Mouse (Mus musculus): Measurements from ENCODE around the gene 1700020D05Rik. TPM values are rescaled to one million over a fixed set of nuclear protein-coding genes. Genes with fewer than 3 reads are reported as not detected.

The 1700020D05Rik gene
- total and polyA plus RNA-seq, 3 experiments = 0.70 to 0.89 (median 0.82) TPM

- no peak for TF ChIP-seq CTCF (IDR thresholded peaks at IDR 0.05)
- TF ChIP-seq EP300 (IDR thresholded peaks at IDR 0.05; ENCODE audit: insufficient read depth, low read depth, low read length) = no peak
- TF ChIP-seq POLR2A (IDR thresholded peaks at IDR 0.05; ENCODE audit: insufficient read depth, low read depth, low read length) = no peak
- H3K4me1 ChIP-seq (ENCODE audit: control insufficient read depth, insufficient read depth, low read length) = peaks cover 2% of the 10 kb centered on the region
- no peak for DNase-seq
- 72% methylated on average over 7 of the region's 7 CpGs for WGBS
- H3K9ac ChIP-seq (ENCODE audit: low read depth, low read length) = no peak overlapping the region
- H3K4me3 ChIP-seq = no peak overlapping the region
- intact Hi-C loops (cut with DNase I) = no loop called here
- no peak overlapping the region for H3K27ac ChIP-seq
- no peaks in the 10 kb centered on the region for H3K27me3 ChIP-seq (ENCODE audit: control insufficient read depth, insufficient read depth, low read length)
- H3K79me2 ChIP-seq (replicated peaks; ENCODE audit: control insufficient read depth, insufficient read depth, low read length) = no peaks in the 10 kb centered on the region
- H3K36me3 ChIP-seq (ENCODE audit: control insufficient read depth, insufficient read depth, low read length) = no peaks in the 10 kb centered on the region
Measured at GRCm38 (mm10) chr19:5530138-5530524, 26.5 kb upstream of the 1700020D05Rik start.

GRCm38 (mm10) chr19:5529325-5530137 is 25.9 kb upstream of the 1700020D05Rik start:
- peak overlapping the region; percentile 57; the same call in 1 of the 2 replicates for H3K9ac ChIP-seq (ENCODE audit: low read depth, low read length)

GRCm38 (mm10) chr19:5525204-5525603 is 21.6 kb upstream of the 1700020D05Rik start:
- Histone ChIP-seq H3K4me3 (no peak overlapping the region), H3K9ac (ENCODE audit: low read depth, low read length) (no peak overlapping the region), H3K36me3 (ENCODE audit: control insufficient read depth, insufficient read depth, low read length) (no peaks in the 10 kb centered on the region), H3K4me1 (ENCODE audit: control insufficient read depth, insufficient read depth, low read length) (peaks cover 2% of the 10 kb centered on the region), H3K27ac (no peak overlapping the region), H3K79me2 (replicated peaks; ENCODE audit: control insufficient read depth, insufficient read depth, low read length) (no peaks in the 10 kb centered on the region), H3K27me3 (ENCODE audit: control insufficient read depth, insufficient read depth, low read length) (no peaks in the 10 kb centered on the region)
- TF ChIP-seq POLR2A (IDR thresholded peaks at IDR 0.05; ENCODE audit: insufficient read depth, low read depth, low read length) = no peak
- no peak for TF ChIP-seq EP300 (IDR thresholded peaks at IDR 0.05; ENCODE audit: insufficient read depth, low read depth, low read length)
- TF ChIP-seq CTCF (IDR thresholded peaks at IDR 0.05) = no peak
- 64% methylated on average over 5 of the region's 5 CpGs for WGBS
- intact Hi-C loops (cut with DNase I) = loop anchor here (5.0 kb wide), 1 partner anchor 257 kb away; no protein-coding TSS in a partner anchor
- DNase-seq = no peak

More at GRCm38 (mm10) chr19:5529325-5530137, 25.9 kb upstream of the 1700020D05Rik start:
- no peaks in the 10 kb centered on the region for H3K27me3 ChIP-seq (ENCODE audit: control insufficient read depth, insufficient read depth, low read length)
- peaks cover 2% of the 10 kb centered on the region for H3K4me1 ChIP-seq (ENCODE audit: control insufficient read depth, insufficient read depth, low read length)
- H3K36me3 ChIP-seq (ENCODE audit: control insufficient read depth, insufficient read depth, low read length) = no peaks in the 10 kb centered on the region
- peak overlapping the region; percentile 36; the same call in 1 of the 2 replicates for H3K4me3 ChIP-seq
- TF ChIP-seq POLR2A (IDR thresholded peaks at IDR 0.05; ENCODE audit: insufficient read depth, low read depth, low read length) = no peak
- peak; percentile 90 for TF ChIP-seq CTCF (IDR thresholded peaks at IDR 0.05)
- TF ChIP-seq EP300 (IDR thresholded peaks at IDR 0.05; ENCODE audit: insufficient read depth, low read depth, low read length) = peak; percentile 96
- peak; percentile 95 to 97 for DNase-seq
- peak overlapping the region; percentile 29; the same call in 1 of the 2 replicates for H3K27ac ChIP-seq
- intact Hi-C loops (cut with DNase I) = loop anchor here (1.0 to 5.0 kb wide), 2 partner anchors 39 to 253 kb away; partner anchors contain the start of gene Ap5b1
- no peaks in the 10 kb centered on the region for H3K79me2 ChIP-seq (replicated peaks; ENCODE audit: control insufficient read depth, insufficient read depth, low read length)
- WGBS = 13% methylated on average over 20 of the region's 20 CpGs

GRCm38 (mm10) chr19:5518721-5519120 is 15.1 kb upstream of the 1700020D05Rik start:
- no peak for DNase-seq
- H3K36me3 ChIP-seq (ENCODE audit: control insufficient read depth, insufficient read depth, low read length) = no peaks in the 10 kb centered on the region
- H3K79me2 ChIP-seq (replicated peaks; ENCODE audit: control insufficient read depth, insufficient read depth, low read length) = no peaks in the 10 kb centered on the region
- no peak overlapping the region for H3K9ac ChIP-seq (ENCODE audit: low read depth, low read length)
- no peak overlapping the region for H3K27ac ChIP-seq
- H3K4me3 ChIP-seq = no peak overlapping the region
- TF ChIP-seq EP300 (IDR thresholded peaks at IDR 0.05; ENCODE audit: insufficient read depth, low read depth, low read length) = no peak
- no peak for TF ChIP-seq CTCF (IDR thresholded peaks at IDR 0.05)
- no peak for TF ChIP-seq POLR2A (IDR thresholded peaks at IDR 0.05; ENCODE audit: insufficient read depth, low read depth, low read length)
- intact Hi-C loops (cut with DNase I) = no loop called here
- H3K4me1 ChIP-seq (ENCODE audit: control insufficient read depth, insufficient read depth, low read length) = no peaks in the 10 kb centered on the region
- no peaks in the 10 kb centered on the region for H3K27me3 ChIP-seq (ENCODE audit: control insufficient read depth, insufficient read depth, low read length)
- WGBS = 80% methylated on average over 3 of the region's 3 CpGs

GRCm38 (mm10) chr19:5516906-5517505 is 13.4 kb upstream of the 1700020D05Rik start:
- H3K9ac ChIP-seq (ENCODE audit: low read depth, low read length) = no peak overlapping the region
- H3K36me3 ChIP-seq (ENCODE audit: control insufficient read depth, insufficient read depth, low read length) = no peaks in the 10 kb centered on the region
- no peaks in the 10 kb centered on the region for H3K27me3 ChIP-seq (ENCODE audit: control insufficient read depth, insufficient read depth, low read length)
- H3K79me2 ChIP-seq (replicated peaks; ENCODE audit: control insufficient read depth, insufficient read depth, low read length) = no peaks in the 10 kb centered on the region
- H3K4me1 ChIP-seq (ENCODE audit: control insufficient read depth, insufficient read depth, low read length) = peaks cover 3% of the 10 kb centered on the region
- DNase-seq = no peak
- no peak overlapping the region for H3K27ac ChIP-seq
- intact Hi-C loops (cut with DNase I) = no loop called here
- 76% methylated on average over 8 of the region's 8 CpGs for whole genome bisulfite sequencing
- 0 out of 2 replicates have a peak, but pooled peaks have one; percentile 2 for TF ChIP-seq CTCF (IDR thresholded peaks at IDR 0.05)
- no peak for TF ChIP-seq POLR2A (IDR thresholded peaks at IDR 0.05; ENCODE audit: insufficient read depth, low read depth, low read length)
- no peak overlapping the region for H3K4me3 ChIP-seq

Measured in heart, adult 2 months (tissue).